In the genomic region with DNA sequence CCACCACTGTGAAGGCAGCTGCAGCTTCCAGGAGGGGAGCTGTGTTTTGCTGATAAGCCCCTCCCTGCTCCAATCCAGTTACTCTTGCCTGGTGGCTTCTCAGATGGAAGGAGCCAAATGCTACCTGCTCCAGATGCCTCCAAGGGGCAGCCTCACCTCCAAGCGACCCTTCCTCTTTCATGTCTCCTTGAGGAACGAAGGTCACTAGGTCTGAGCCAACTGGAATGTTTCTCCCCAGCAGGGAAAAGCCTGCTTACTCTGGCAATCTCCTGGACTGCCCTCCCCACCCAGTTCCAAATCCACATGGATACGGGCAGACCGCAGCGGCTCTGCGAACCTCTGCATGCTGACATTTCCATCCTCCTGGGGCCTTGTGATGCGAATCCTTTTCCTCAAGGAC, we compare ENCODE assay signal across 28 mouse cellular contexts.
DNase-seq lines count a peak whose midpoint lies in the region; ATAC-seq and TF ChIP-seq lines count a peak whose summit lies in the region.
"Had no signal": no experiment of that assay in that cellular context is flagged by ENCODE, and none has a peak within 500 bp of the region (broad histone marks: within the 10 kb centered on the region; RNA-seq: fewer than 3 reads in every experiment).

No protein-coding gene starts in this region.

- H3K4me1 ChIP-seq in ES-Bruce4 (ENCODE audit: control insufficient read depth, insufficient read depth, low read length): peaks cover 2% of the 10 kb centered on the region
- H3K4me1 ChIP-seq: forebrain, embryonic 15.5 days; neural tube, embryonic 12.5 days had no signal

- H3K27me3 ChIP-seq in ES-Bruce4 (ENCODE audit: control insufficient read depth, insufficient read depth, low read length, poor library complexity, severe bottlenecking): no peaks in the 10 kb centered on the region
- H3K27me3 ChIP-seq: forebrain, embryonic 15.5 days; hindbrain, embryonic 13.5 days; liver, embryonic 15.5 days; neural tube, embryonic 12.5 days had no signal

- TF ChIP-seq EP300 in ES-Bruce4 (IDR thresholded peaks at IDR 0.05; ENCODE audit: insufficient read depth, low read depth, low read length): peak; percentile 58; the same call in 1 of the 2 replicates

- no peak overlapping the region for H3K27ac ChIP-seq in ES-Bruce4 (ENCODE audit: insufficient read depth, low read length)
- H3K27ac ChIP-seq: forebrain, embryonic 10.5 days; forebrain, embryonic 15.5 days; hindbrain, embryonic 13.5 days; liver, embryonic 15.5 days; lung, embryonic 15.5 days; neural tube, embryonic 12.5 days had no signal

- ATAC-seq in megakaryocyte, adult 5-6 weeks (ENCODE audit: poor library complexity, severe bottlenecking): no peak
- ATAC-seq: forebrain, embryonic 15.5 days; inflammation-experienced regulatory T-cells, adult 6 months; midbrain, embryonic 16.5 days had no signal

- TF ChIP-seq POLR2A in ES-Bruce4 (IDR thresholded peaks at IDR 0.05; ENCODE audit: insufficient read depth, low read length): no peak

- no peaks in the 10 kb centered on the region for H3K9me3 ChIP-seq in ES-Bruce4 (replicated peaks; ENCODE audit: control insufficient read depth, insufficient read depth, low read length, poor library complexity, severe bottlenecking)
- H3K9me3 ChIP-seq: forebrain, embryonic 10.5 days; forebrain, embryonic 15.5 days; hindbrain, embryonic 13.5 days; liver, embryonic 15.5 days; lung, embryonic 15.5 days; neural tube, embryonic 12.5 days had no signal

- H3K36me3 ChIP-seq in ES-Bruce4 (ENCODE audit: control insufficient read depth, insufficient read depth, low read length, poor library complexity, severe bottlenecking): no peaks in the 10 kb centered on the region
- H3K36me3 ChIP-seq: forebrain, embryonic 10.5 days; forebrain, embryonic 15.5 days; G1E; hindbrain, embryonic 13.5 days; liver, embryonic 15.5 days; lung, embryonic 15.5 days; neural tube, embryonic 12.5 days had no signal

- H3K4me3 ChIP-seq in ES-Bruce4 (ENCODE audit: low read depth, low read length): no peak overlapping the region
- H3K4me3 ChIP-seq: forebrain, embryonic 10.5 days; forebrain, embryonic 15.5 days; hindbrain, embryonic 13.5 days; liver, embryonic 15.5 days; lung, embryonic 15.5 days; neural tube, embryonic 12.5 days had no signal

- peak; percentile 60 for DNase-seq in ES-CJ7 (ENCODE audit: low read depth, low spot score)
- peak; percentile 14 to 17 for DNase-seq in kidney, adult 8-10 months
- peak; percentile 38 for DNase-seq in kidney, postnatal 10 days
- no peak for DNase-seq in thymus, postnatal 4 days
- no peak for DNase-seq in adrenal gland, adult 8-10 months
- DNase-seq in urinary bladder, adult 2 months (ENCODE audit: low spot score): no peak
- DNase-seq: adrenal gland, postnatal 25 days; B cell, adult 2 months; cerebellum, adult 8-10 months; cerebellum, postnatal 25 days; gastrocnemius, postnatal 25 days; heart, adult 18-20 months; heart, postnatal 4 days; liver; right cerebral cortex, postnatal 4 days; thymus, adult 2 months; thymus, postnatal 36 days had no signal

- no peak overlapping the region for H3K9ac ChIP-seq in ES-Bruce4 (ENCODE audit: low read depth, poor library complexity, severe bottlenecking)
- H3K9ac ChIP-seq: forebrain, embryonic 15.5 days; hindbrain, embryonic 13.5 days; liver, embryonic 15.5 days; lung, embryonic 15.5 days; neural tube, embryonic 12.5 days had no signal

- no peak for TF ChIP-seq CTCF in ES-Bruce4 (IDR thresholded peaks at IDR 0.05; ENCODE audit: low read depth, low read length)

Comparison
In these comparisons a context has a peak if more than half of its experiments do, and no peak if none do; other contexts are left out.
1. DNase-seq: peak in ES-CJ7 (single experiment), kidney, adult 8-10 months (2 of 2) and kidney, postnatal 10 days (single experiment); none in thymus, postnatal 4 days (single experiment), adrenal gland, adult 8-10 months (single experiment) and urinary bladder, adult 2 months (single experiment).